Mouse (Mus musculus) neural tube, embryonic 14.5 days (tissue): ENCODE data around the gene Pik3cd. TPM values are rescaled to one million over a fixed set of nuclear protein-coding genes. Genes with fewer than 3 reads are reported as not detected.
A peak's percentile ranks its signal among the peaks of the same experiment; 100 is the strongest.

ENCODE experiments used
- ATAC-seq: fragments of 200-750 bp; cut with Nextera tagmentation; 2 replicates; pipeline ENCODE4 v1.8.0; 2017; ENCODE audit warnings: low read depth, mild to moderate bottlenecking, moderate TSS enrichment, moderate library complexity
- H3K27ac ChIP-seq: fragments of 300-500 bp; sonication (generic); 2 replicates; pipeline ENCODE4 v1.5.1; 2014; ENCODE audit warnings: low read depth, mild to moderate bottlenecking, control low read depth, low read length, moderate library complexity, mixed read lengths
- H3K27me3 ChIP-seq: fragments of 300-500 bp; sonication (generic); 2 replicates; pipeline ENCODE4 v1.6.1; 2014; ENCODE audit warnings: low read length; ENCODE audit not compliant: control insufficient read depth, insufficient read depth
- H3K36me3 ChIP-seq: fragments of 300-500 bp; sonication (generic); 2 replicates; pipeline ENCODE4 v1.6.1; 2014; ENCODE audit warnings: low read length, mixed read lengths; ENCODE audit not compliant: control insufficient read depth, insufficient read depth
- H3K4me1 ChIP-seq: fragments of 300-500 bp; sonication (generic); 2 replicates; pipeline ENCODE4 v1.6.1; 2014; ENCODE audit warnings: low read length; ENCODE audit not compliant: control insufficient read depth, insufficient read depth
- H3K4me2 ChIP-seq: fragments of 300-500 bp; sonication (generic); 2 replicates; pipeline ENCODE4 v1.6.1; 2014; ENCODE audit warnings: mild to moderate bottlenecking, low read depth, low read length, control low read depth
- H3K4me3 ChIP-seq: fragments of 300-500 bp; sonication (generic); 2 replicates; pipeline ENCODE4 v1.5.1; 2014; ENCODE audit warnings: low read depth, low read length, control low read depth, mixed read lengths
- H3K9ac ChIP-seq: fragments of 300-500 bp; sonication (generic); replicated peaks from 2 replicates; pipeline ENCODE4 v1.6.1; 2014; ENCODE audit warnings: low read depth, mild to moderate bottlenecking, control low read depth, low read length, mixed read lengths
- H3K9me3 ChIP-seq: fragments of 300-500 bp; sonication (generic); 2 replicates; pipeline ENCODE4 v1.6.1; 2016; ENCODE audit warnings: low read length; ENCODE audit not compliant: control insufficient read depth
- WGBS: fragments of 180-500 bp; shearing (Covaris S2); extraction: QIAGEN DNeasy Blood & Tissue Kit; methylation state at CpG from one replicate; pipeline ENCODE4 v1.1.7; 2014; 5-methylcytosine and 5-hydroxymethylcytosine counted together
- polyA plus RNA-seq: library from polyadenylated mRNA; unstranded; fragments of >200 nt; fragmentation: Nextera tagmentation; extraction: Ambion mirVana; gene quantifications from 2 replicates; pipeline ENCODE4 v1.2.1, GENCODE M21; 2014

The Pik3cd gene
- polyA plus RNA-seq, 1 experiment from 2014 or later = 16.5 TPM

GRCm38 (mm10) chr4:149684841-149685623 lies 17.3 kb downstream of the Pik3cd start:
- H3K9ac ChIP-seq = no peak overlapping the region
- no peaks in the 10 kb centered on the region for H3K27me3 ChIP-seq
- no peaks in the 10 kb centered on the region for H3K4me1 ChIP-seq
- no peak overlapping the region for H3K4me3 ChIP-seq
- H3K9me3 ChIP-seq = no peaks in the 10 kb centered on the region
- H3K27ac ChIP-seq = no peak overlapping the region
- ATAC-seq = no peak
- no peaks in the 10 kb centered on the region for H3K36me3 ChIP-seq
- H3K4me2 ChIP-seq = no peak overlapping the region
- 81% methylated on average over 11 of the region's 11 CpGs for WGBS

GRCm38 (mm10) chr4:149683875-149684274 lies 18.5 kb downstream of the Pik3cd start:
- ATAC-seq = no peak
- Histone ChIP-seq H3K36me3 (no peaks in the 10 kb centered on the region), H3K27ac (no peak overlapping the region), H3K4me1 (no peaks in the 10 kb centered on the region), H3K9me3 (no peaks in the 10 kb centered on the region), H3K27me3 (no peaks in the 10 kb centered on the region), H3K4me3 (no peak overlapping the region), H3K9ac (no peak overlapping the region), H3K4me2 (no peak overlapping the region)
- WGBS = 23% methylated on average over 7 of the region's 7 CpGs

- ATAC-seq = no peak
- Histone ChIP-seq H3K9ac (no peak overlapping the region), H3K4me1 (peaks cover 4% of the 10 kb centered on the region; the same call in 1 of the 2 replicates), H3K36me3 (no peaks in the 10 kb centered on the region), H3K4me2 (no peak overlapping the region), H3K27ac (no peak overlapping the region), H3K27me3 (no peaks in the 10 kb centered on the region), H3K4me3 (no peak overlapping the region), H3K9me3 (no peaks in the 10 kb centered on the region)
- 69% methylated on average over 11 of the region's 11 CpGs for WGBS
Measured at GRCm38 (mm10) chr4:149679056-149679770, 23.2 kb downstream of the Pik3cd start.

- H3K9ac ChIP-seq = no peak overlapping the region
- WGBS = 62% methylated on average over 1 of the region's 1 CpGs
- H3K27ac ChIP-seq = no peak overlapping the region
- ATAC-seq = no peak
- no peak overlapping the region for H3K4me3 ChIP-seq
- peaks cover 4% of the 10 kb centered on the region; the same call in 1 of the 2 replicates for H3K4me1 ChIP-seq
- H3K9me3 ChIP-seq = no peaks in the 10 kb centered on the region
- H3K36me3 ChIP-seq = no peaks in the 10 kb centered on the region
- H3K27me3 ChIP-seq = no peaks in the 10 kb centered on the region
- no peak overlapping the region for H3K4me2 ChIP-seq
Measured at GRCm38 (mm10) chr4:149678006-149678405, 24.4 kb downstream of the Pik3cd start.

- Histone ChIP-seq H3K9me3 (no peaks in the 10 kb centered on the region), H3K4me2 (peak overlapping the region; percentile 77), H3K4me3 (peak overlapping the region; percentile 76), H3K4me1 (peaks cover 4% of the 10 kb centered on the region; the same call in 1 of the 2 replicates), H3K9ac (peak overlapping the region; percentile 83), H3K27me3 (no peaks in the 10 kb centered on the region), H3K36me3 (no peaks in the 10 kb centered on the region), H3K27ac (peak overlapping the region; percentile 80)
- under 1% methylated on average over 59 of the region's 60 CpGs for WGBS
- peak; percentile 94 for ATAC-seq
Measured at GRCm38 (mm10) chr4:149675378-149676261, 26.8 kb downstream of the Pik3cd start.

GRCm38 (mm10) chr4:149674814-149675377 lies 27.5 kb downstream of the Pik3cd start:
- H3K4me3 ChIP-seq = peak overlapping the region; percentile 76
- H3K9me3 ChIP-seq = no peaks in the 10 kb centered on the region
- H3K4me2 ChIP-seq = peak overlapping the region; percentile 77
- peaks cover 4% of the 10 kb centered on the region; the same call in 1 of the 2 replicates for H3K4me1 ChIP-seq
- ATAC-seq = no peak
- H3K27ac ChIP-seq = peak overlapping the region; percentile 80
- peak overlapping the region; percentile 83 for H3K9ac ChIP-seq
- WGBS = 11% methylated on average over 8 of the region's 8 CpGs
- H3K27me3 ChIP-seq = no peaks in the 10 kb centered on the region
- H3K36me3 ChIP-seq = no peaks in the 10 kb centered on the region

- WGBS = 96% methylated on average over 5 of the region's 5 CpGs
- H3K4me3 ChIP-seq = no peak overlapping the region
- ATAC-seq = no peak
Measured at GRCm38 (mm10) chr4:149672747-149673146, 29.6 kb downstream of the Pik3cd start.

DNA sequence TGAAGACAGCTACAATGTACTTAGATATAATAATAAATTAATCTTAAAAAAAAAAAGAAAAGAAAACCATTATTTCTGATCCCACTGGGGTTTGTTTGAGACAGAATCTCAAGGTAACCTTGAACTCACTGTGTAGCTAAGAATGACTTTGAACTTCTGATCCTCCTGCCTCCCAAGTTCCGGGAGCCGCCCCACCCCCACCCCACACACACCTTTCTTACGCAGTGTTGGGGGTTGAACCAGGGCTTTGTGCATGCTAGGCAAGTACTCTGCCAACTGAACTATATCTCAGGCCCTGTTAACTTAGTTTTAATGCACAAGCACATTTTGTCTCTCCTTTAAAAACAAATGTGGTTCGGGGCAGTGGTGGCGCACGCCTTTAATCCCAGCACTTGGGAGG lies 31.2 kb downstream of the Pik3cd start:
- Histone ChIP-seq H3K4me2 (no peak overlapping the region), H3K27ac (no peak overlapping the region), H3K27me3 (no peaks in the 10 kb centered on the region), H3K9me3 (no peaks in the 10 kb centered on the region), H3K4me1 (peaks cover 4% of the 10 kb centered on the region; the same call in 1 of the 2 replicates), H3K36me3 (no peaks in the 10 kb centered on the region), H3K4me3 (no peak overlapping the region), H3K9ac (no peak overlapping the region)
- ATAC-seq = no peak
- WGBS = 97% methylated on average over 6 of the region's 6 CpGs

More at GRCm38 (mm10) chr4:149672747-149673146, 29.6 kb downstream of the Pik3cd start:
- no peak overlapping the region for H3K4me2 ChIP-seq
- H3K27ac ChIP-seq = no peak overlapping the region
- no peaks in the 10 kb centered on the region for H3K36me3 ChIP-seq
- H3K9me3 ChIP-seq = no peaks in the 10 kb centered on the region
- no peaks in the 10 kb centered on the region for H3K27me3 ChIP-seq
- no peak overlapping the region for H3K9ac ChIP-seq
- H3K4me1 ChIP-seq = peaks cover 4% of the 10 kb centered on the region; the same call in 1 of the 2 replicates
